Mouse (Mus musculus): ENCODE measurements around the gene Cnpy1. TPM values are rescaled to one million over a fixed set of nuclear protein-coding genes. Genes with fewer than 3 reads are reported as not detected.

The Cnpy1 gene
- polyA plus RNA-seq, 1 experiment from 2014 or later, result 0.42 TPM

GRCm38 (mm10) chr5:28208726-28209520 lies 36.7 kb downstream of the Cnpy1 start:
- WGBS, result 14% methylated on average over 20 of the region's 20 CpGs
- Histone ChIP-seq H3K4me2 (peak overlapping the region; percentile 59), H3K27ac (replicated peaks) (no peak overlapping the region), H3K4me1 (peaks cover 15% of the 10 kb centered on the region), H3K4me3 (replicated peaks) (no peak overlapping the region), H3K36me3 (no peaks in the 10 kb centered on the region), H3K9me3 (replicated peaks) (no peaks in the 10 kb centered on the region), H3K9ac (replicated peaks) (no peak overlapping the region), H3K27me3 (replicated peaks) (peaks cover 75% of the 10 kb centered on the region)
- ATAC-seq (ENCODE audit: low FRiP score), result no peak

- no peaks in the 10 kb centered on the region for H3K36me3 ChIP-seq
- no peak overlapping the region for H3K9ac ChIP-seq (replicated peaks)
- H3K4me2 ChIP-seq, result no peak overlapping the region
- 72% methylated on average over 4 of the region's 4 CpGs for whole genome bisulfite sequencing
- no peak for ATAC-seq (ENCODE audit: low FRiP score)
- no peak overlapping the region for H3K4me3 ChIP-seq (replicated peaks)
- peaks cover 68% of the 10 kb centered on the region for H3K27me3 ChIP-seq (replicated peaks)
- H3K4me1 ChIP-seq, result peaks cover 15% of the 10 kb centered on the region
- H3K27ac ChIP-seq (replicated peaks), result no peak overlapping the region
- H3K9me3 ChIP-seq (replicated peaks), result no peaks in the 10 kb centered on the region
Measured at GRCm38 (mm10) chr5:28207043-28207442, 38.6 kb downstream of the Cnpy1 start.

GRCm38 (mm10) chr5:28206448-28206847 lies 39.2 kb downstream of the Cnpy1 start:
- Histone ChIP-seq H3K9me3 (replicated peaks) (no peaks in the 10 kb centered on the region), H3K27ac (replicated peaks) (no peak overlapping the region), H3K36me3 (no peaks in the 10 kb centered on the region), H3K4me3 (replicated peaks) (no peak overlapping the region), H3K9ac (replicated peaks) (no peak overlapping the region), H3K4me1 (peaks cover 15% of the 10 kb centered on the region), H3K27me3 (replicated peaks) (peaks cover 64% of the 10 kb centered on the region), H3K4me2 (no peak overlapping the region)
- WGBS, result 81% methylated on average over 4 of the region's 4 CpGs
- ATAC-seq (ENCODE audit: low FRiP score), result no peak

- ATAC-seq (ENCODE audit: low FRiP score), result no peak
- Histone ChIP-seq H3K36me3 (no peaks in the 10 kb centered on the region), H3K27ac (replicated peaks) (no peak overlapping the region), H3K4me1 (peaks cover 4% of the 10 kb centered on the region), H3K9me3 (replicated peaks) (no peaks in the 10 kb centered on the region), H3K9ac (replicated peaks) (no peak overlapping the region), H3K4me2 (no peak overlapping the region), H3K4me3 (replicated peaks) (no peak overlapping the region), H3K27me3 (replicated peaks) (peaks cover 48% of the 10 kb centered on the region)
- 79% methylated on average over 2 of the region's 2 CpGs for WGBS
Measured at GRCm38 (mm10) chr5:28204678-28205077, 40.9 kb downstream of the Cnpy1 start.

GRCm38 (mm10) chr5:28203086-28203485 lies 42.5 kb downstream of the Cnpy1 start:
- no peak overlapping the region for H3K9ac ChIP-seq (replicated peaks)
- no peak overlapping the region for H3K4me2 ChIP-seq
- no peaks in the 10 kb centered on the region for H3K4me1 ChIP-seq
- no peak for ATAC-seq (ENCODE audit: low FRiP score)
- H3K4me3 ChIP-seq (replicated peaks), result no peak overlapping the region
- H3K27me3 ChIP-seq (replicated peaks), result peaks cover 32% of the 10 kb centered on the region
- H3K27ac ChIP-seq (replicated peaks), result no peak overlapping the region
- no peaks in the 10 kb centered on the region for H3K36me3 ChIP-seq
- 81% methylated on average over 6 of the region's 6 CpGs for WGBS
- H3K9me3 ChIP-seq (replicated peaks), result no peaks in the 10 kb centered on the region

GRCm38 (mm10) chr5:28199089-28199873 lies 46.3 kb downstream of the Cnpy1 start:
- Histone ChIP-seq H3K4me1 (no peaks in the 10 kb centered on the region), H3K27me3 (replicated peaks) (0 out of 2 replicates have a peak, but pooled peaks cover 6% of the 10 kb centered on the region), H3K9me3 (replicated peaks) (no peaks in the 10 kb centered on the region), H3K9ac (replicated peaks) (no peak overlapping the region), H3K27ac (replicated peaks) (no peak overlapping the region), H3K4me3 (replicated peaks) (no peak overlapping the region), H3K36me3 (no peaks in the 10 kb centered on the region), H3K4me2 (no peak overlapping the region)
- ATAC-seq (ENCODE audit: low FRiP score), result no peak
- 30% methylated on average over 7 of the region's 7 CpGs for WGBS

- no peaks in the 10 kb centered on the region for H3K4me1 ChIP-seq
- H3K36me3 ChIP-seq, result no peaks in the 10 kb centered on the region
- no peak overlapping the region for H3K4me2 ChIP-seq
- no peak for ATAC-seq (ENCODE audit: low FRiP score)
- no peak overlapping the region for H3K4me3 ChIP-seq (replicated peaks)
- H3K9me3 ChIP-seq (replicated peaks), result no peaks in the 10 kb centered on the region
- no peak overlapping the region for H3K27ac ChIP-seq (replicated peaks)
- 0 out of 2 replicates have a peak, but pooled peaks cover 7% of the 10 kb centered on the region for H3K27me3 ChIP-seq (replicated peaks)
- H3K9ac ChIP-seq (replicated peaks), result no peak overlapping the region
- WGBS, result 50% methylated on average over 2 of the region's 2 CpGs
Measured at GRCm38 (mm10) chr5:28195473-28195872, 50.1 kb downstream of the Cnpy1 start.

GRCm38 (mm10) chr5:28192099-28192454 lies 53.5 kb downstream of the Cnpy1 start:
- H3K27ac ChIP-seq (replicated peaks), result no peak overlapping the region
- no peak overlapping the region for H3K4me3 ChIP-seq (replicated peaks)
- no peak for ATAC-seq (ENCODE audit: low FRiP score)
- WGBS, result 25% methylated on average over 4 of the region's 4 CpGs
- H3K27me3 ChIP-seq (replicated peaks), result peaks cover 12% of the 10 kb centered on the region; the same call in 1 of the 2 replicates
- no peak overlapping the region for H3K4me2 ChIP-seq
- H3K9me3 ChIP-seq (replicated peaks), result no peaks in the 10 kb centered on the region
- H3K4me1 ChIP-seq, result no peaks in the 10 kb centered on the region
- H3K9ac ChIP-seq (replicated peaks), result no peak overlapping the region
- no peaks in the 10 kb centered on the region for H3K36me3 ChIP-seq

- Histone ChIP-seq H3K4me3 (replicated peaks) (no peak overlapping the region), H3K4me2 (no peak overlapping the region), H3K27me3 (replicated peaks) (peaks cover 12% of the 10 kb centered on the region; the same call in 1 of the 2 replicates), H3K36me3 (no peaks in the 10 kb centered on the region), H3K9me3 (replicated peaks) (no peaks in the 10 kb centered on the region), H3K27ac (replicated peaks) (no peak overlapping the region), H3K9ac (replicated peaks) (no peak overlapping the region), H3K4me1 (no peaks in the 10 kb centered on the region)
- WGBS, result 28% methylated on average over 3 of the region's 3 CpGs
- ATAC-seq (ENCODE audit: low FRiP score), result no peak
Measured at GRCm38 (mm10) chr5:28191201-28192098, 54.2 kb downstream of the Cnpy1 start.

GRCm38 (mm10) chr5:28179237-28179790 lies 66.3 kb downstream of the Cnpy1 start:
- 0 out of 2 replicates have a peak, but pooled peaks cover 5% of the 10 kb centered on the region for H3K4me1 ChIP-seq
- H3K27me3 ChIP-seq (replicated peaks), result peaks cover 72% of the 10 kb centered on the region
- H3K4me3 ChIP-seq (replicated peaks), result no peak overlapping the region
- H3K4me2 ChIP-seq, result no peak overlapping the region
- no peak for ATAC-seq (ENCODE audit: low FRiP score)
- H3K36me3 ChIP-seq, result no peaks in the 10 kb centered on the region
- no peak overlapping the region for H3K9ac ChIP-seq (replicated peaks)
- H3K27ac ChIP-seq (replicated peaks), result no peak overlapping the region
- H3K9me3 ChIP-seq (replicated peaks), result no peaks in the 10 kb centered on the region
- WGBS, result 19% methylated on average over 7 of the region's 7 CpGs

GRCm38 (mm10) chr5:28178322-28178721 lies 67.3 kb downstream of the Cnpy1 start:
- ATAC-seq (ENCODE audit: low FRiP score), result no peak
- H3K27ac ChIP-seq (replicated peaks), result no peak overlapping the region
- peaks cover 82% of the 10 kb centered on the region for H3K27me3 ChIP-seq (replicated peaks)
- H3K9ac ChIP-seq (replicated peaks), result no peak overlapping the region
- H3K36me3 ChIP-seq, result no peaks in the 10 kb centered on the region
- 0 out of 2 replicates have a peak, but pooled peaks cover 5% of the 10 kb centered on the region for H3K4me1 ChIP-seq
- 15% methylated on average over 5 of the region's 5 CpGs for WGBS
- no peak overlapping the region for H3K4me2 ChIP-seq
- no peaks in the 10 kb centered on the region for H3K9me3 ChIP-seq (replicated peaks)
- no peak overlapping the region for H3K4me3 ChIP-seq (replicated peaks)
